Mouse (Mus musculus): ENCODE data around the gene Kif13a. TPM values are rescaled to one million over a fixed set of nuclear protein-coding genes. Genes with fewer than 3 reads are reported as not detected.

The Kif13a gene
- 10 to 100 TPM; 37.2 to 43.2 TPM for total RNA-seq (2021)
- long read RNA-seq, experiment 1, partial matches to known transcripts, result 2 of 5 reads
- long read RNA-seq, experiment 1, other reads (novel, unspliced or antisense), result 3 of 5 reads
- long read RNA-seq, experiment 2, full-length matches to known transcripts, result 1 of 13 reads
- long read RNA-seq, experiment 2, partial matches to known transcripts, result 5 of 13 reads
- long read RNA-seq, experiment 2, other reads (novel, unspliced or antisense), result 7 of 13 reads

DNA sequence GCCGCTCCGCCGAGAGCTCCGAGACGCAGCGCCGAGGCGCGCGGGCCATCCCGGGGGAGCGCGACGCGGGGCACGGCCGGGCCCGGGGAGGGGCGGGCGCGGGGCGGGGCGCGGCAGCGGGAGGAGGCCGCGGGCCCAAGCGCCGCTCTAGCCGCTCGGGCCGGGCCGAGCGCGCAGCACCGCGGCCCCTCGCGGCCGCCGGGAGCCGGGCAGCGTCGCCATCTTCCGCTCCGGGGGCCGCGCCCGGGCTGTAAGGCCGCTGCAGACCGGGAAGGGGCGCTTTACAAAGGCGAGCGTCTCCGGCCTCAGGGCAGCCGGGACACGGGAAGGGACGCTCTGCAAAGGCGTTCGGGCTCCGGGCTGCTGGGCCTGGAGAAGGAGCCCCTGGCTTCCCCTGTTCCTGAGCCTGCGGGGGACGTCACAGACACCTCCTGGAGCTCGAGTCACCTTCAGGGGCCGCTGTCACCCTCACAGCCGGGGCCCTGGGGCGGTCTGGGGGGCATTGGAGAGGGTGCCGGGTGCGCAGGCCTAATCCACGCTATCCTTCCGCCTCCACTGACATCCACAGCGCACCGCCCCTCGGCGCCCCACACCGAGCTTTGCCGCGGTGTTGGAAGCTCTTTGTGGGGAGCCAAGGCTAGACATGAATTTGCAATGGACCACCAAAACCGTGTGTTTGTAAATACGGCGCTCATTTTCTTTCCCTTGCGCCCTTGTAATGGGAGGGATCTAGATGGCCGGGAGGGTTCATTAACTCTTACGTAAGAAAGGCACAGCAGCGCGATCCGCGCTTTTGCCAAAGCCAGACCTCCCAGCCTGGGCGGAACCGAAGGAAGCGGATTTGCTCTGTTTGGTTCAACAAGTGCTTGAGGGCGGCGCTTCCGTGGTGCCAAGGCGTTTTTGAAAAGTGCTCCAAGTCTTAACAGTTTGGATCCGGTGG, at the start of gene Kif13a:
Gene Kif13a (minus strand): TSS at position 149 of the 940 bp plus-strand sequence.
- peak; percentile 46 to 83 for DNase-seq (ENCODE audit: low spot score in 2 of 2)

DNA sequence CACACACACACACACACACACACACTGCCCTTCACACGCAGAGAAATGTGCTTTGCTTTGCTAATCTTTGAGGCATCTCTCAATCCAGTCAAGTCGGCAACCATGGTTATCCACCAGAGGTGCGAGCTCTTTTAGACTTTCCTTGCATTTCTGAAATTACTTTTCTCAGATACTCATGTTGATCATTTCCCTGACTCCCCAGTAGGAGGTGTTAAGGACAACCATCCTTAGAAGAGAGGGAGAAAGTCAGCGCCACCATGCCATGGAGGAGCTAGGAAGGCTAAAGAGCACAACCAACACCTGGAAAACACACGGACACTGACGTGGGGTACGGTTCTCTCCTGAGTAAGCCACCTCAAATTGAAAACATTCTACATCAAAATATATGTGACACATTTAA, 46.9 kb upstream of the Kif13a start:
- DNase-seq (ENCODE audit: low spot score in 2 of 2), result no peak

DNA sequence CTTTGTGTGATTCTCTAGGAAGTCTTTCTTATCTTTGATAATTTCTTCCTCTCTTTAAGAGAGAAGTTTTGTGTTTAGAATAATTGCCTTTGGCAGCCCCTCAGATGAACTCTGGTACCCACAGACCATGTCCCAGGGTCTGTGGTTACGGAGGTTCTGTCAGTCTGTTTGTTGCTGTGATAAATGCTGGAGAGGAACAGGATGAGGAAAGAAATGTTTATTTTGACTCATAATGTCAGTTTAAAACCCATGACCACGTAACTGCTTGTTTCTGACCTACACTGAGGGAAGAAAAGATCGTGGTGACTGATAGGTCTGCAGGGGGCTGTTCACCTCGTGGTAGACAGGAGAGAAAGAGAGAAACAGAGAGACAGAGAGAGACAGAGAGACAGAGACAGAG, 46.3 kb upstream of the Kif13a start:
- no peak for DNase-seq (ENCODE audit: low spot score in 2 of 2)

DNA sequence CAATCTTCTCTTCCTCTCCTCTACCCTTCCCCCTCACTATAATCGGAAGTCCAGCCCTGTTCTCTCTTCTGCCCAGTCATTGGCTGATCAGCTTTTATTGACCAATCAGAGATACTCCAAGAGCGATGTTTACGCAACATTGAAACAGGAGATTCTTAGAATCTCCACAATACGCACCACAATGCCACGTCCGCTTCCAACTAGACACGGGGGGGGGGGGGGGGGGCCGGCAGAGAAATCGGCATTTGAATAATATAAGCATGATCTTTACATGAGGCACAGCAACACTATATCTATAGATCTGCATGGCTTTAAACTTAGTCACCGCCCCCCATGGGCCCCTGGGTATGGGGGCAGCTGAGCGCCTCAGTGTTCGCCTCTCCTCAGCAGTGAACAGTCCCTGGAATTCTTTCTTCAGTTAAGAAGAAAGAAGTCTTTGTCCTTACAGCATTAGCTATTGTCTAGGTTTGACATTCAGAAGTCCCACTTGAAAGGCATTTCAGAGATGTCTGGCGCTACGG, 45.4 kb upstream of the Kif13a start:
- no peak for DNase-seq (ENCODE audit: low spot score in 2 of 2)

DNA sequence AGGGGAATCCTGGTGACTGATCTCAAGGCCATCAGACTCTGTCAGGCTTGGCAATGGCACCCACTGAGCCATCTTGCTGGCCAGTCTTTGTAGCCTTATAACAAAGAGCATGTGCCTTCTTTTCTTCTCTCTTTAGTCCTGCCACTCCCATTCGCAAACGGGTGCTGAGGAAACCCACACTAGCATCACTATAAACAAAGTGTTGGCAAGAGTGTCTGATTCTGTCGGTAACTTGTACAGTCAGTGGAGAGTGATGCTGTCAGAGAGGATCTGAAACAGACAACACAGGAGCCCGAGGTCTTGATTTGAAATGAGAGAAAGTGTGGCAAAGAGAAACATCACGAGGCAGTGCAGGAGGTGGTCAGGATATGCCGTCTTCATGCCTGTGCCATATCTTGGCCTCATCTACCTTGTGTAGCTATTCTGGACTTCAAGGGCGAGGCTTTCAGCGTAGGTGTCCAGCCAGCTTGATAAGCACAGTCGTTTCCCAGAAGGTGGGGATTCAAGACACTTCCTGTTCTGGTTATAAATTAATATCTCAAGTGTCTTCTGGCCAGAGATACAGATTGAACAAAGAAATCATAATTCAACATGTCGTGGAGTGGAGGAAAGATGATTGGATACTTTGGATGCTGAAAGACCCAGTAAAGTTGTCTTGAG, 40.7 kb upstream of the Kif13a start:
- DNase-seq (ENCODE audit: low spot score in 2 of 2), result no peak

DNA sequence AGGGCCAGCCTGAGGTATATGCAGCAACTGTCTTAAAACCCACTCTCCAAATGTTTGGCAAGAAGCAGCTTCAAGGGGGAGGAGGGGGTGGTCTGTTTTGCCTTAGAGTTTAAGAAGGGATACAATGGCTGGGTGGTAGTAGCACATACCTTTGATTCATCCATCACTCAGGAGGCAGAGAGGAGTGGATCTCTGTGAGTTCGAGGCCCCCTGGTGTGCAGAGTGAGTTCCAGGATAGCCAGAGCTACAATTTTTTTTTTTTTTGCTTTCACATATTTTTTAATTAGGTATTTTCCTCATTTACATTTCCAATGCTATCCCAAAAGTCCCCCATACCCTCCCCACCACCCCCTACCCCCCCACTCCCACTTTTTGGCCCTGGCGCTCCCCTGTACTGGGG, 39.0 kb upstream of the Kif13a start:
- DNase-seq (ENCODE audit: low spot score in 2 of 2), result no peak

DNA sequence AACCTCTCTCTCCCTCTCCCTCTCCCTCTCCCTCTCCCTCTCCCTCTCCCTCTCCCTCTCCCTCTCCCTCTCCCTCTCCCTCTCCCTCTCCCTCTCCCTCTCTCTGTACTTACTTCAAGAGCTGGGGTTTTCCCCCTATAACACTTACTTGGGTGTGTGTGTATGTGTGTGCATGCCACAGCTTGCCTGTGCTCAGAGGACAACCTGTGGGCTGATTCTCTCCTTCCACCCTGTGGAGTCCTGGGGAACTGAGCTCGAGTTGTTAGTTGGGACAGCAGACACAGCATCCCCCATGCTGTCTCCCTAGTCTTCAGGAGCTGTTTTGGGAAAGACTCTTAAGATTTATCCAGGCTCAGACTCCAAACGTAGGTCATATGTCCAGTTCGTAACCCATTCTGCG, 37.6 kb upstream of the Kif13a start:
- no peak for DNase-seq (ENCODE audit: low spot score in 2 of 2)

DNA sequence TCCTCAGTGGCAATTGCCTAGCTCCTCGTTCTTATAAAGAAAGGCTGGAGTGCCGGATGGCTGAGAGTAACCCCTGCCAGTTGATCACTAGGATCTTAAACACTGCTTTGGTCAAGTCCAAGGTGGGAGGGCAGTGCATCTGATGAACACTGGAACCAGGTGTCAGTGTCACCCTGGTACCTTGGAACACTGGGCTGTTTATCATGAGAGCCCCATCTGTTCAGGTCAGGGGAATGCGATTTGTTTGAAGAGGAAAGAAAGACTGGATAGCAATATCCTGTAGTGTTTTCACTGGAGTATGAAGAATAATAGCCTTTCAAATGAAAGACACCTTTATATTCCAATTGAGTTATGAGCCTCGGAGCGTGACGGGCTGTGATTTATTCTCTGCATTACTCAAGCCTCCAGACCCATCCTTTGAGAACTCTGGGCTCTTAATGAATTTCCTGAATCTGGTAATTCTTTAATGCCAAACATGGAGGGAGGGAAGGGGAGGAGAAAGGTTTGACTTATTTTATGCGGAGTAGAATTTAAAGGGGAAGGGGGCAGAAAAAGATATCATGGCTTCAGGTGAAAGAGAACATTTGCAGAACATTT, 31.3 kb upstream of the Kif13a start:
- no peak for DNase-seq (ENCODE audit: low spot score in 2 of 2)

DNA sequence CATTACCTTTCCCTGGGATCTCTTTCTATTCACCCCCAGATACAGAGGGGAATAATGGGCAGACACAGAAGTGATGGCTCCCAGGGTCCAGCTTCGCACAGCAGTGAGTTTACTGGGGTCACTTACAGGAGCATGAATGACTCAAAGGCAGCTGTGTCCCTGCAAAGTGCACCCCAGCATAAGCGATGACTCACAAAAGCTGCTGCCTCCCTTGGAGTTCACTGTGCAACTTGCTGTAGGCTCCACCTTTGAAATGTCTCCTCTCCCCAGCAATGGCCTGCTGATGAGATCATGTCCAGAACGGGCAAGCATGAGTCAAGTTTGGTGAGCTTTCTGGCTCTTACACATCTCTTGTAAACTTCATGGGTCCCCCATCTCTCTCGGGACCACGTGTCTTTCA, 29.5 kb upstream of the Kif13a start:
- DNase-seq (ENCODE audit: low spot score in 2 of 2), result no peak

DNA sequence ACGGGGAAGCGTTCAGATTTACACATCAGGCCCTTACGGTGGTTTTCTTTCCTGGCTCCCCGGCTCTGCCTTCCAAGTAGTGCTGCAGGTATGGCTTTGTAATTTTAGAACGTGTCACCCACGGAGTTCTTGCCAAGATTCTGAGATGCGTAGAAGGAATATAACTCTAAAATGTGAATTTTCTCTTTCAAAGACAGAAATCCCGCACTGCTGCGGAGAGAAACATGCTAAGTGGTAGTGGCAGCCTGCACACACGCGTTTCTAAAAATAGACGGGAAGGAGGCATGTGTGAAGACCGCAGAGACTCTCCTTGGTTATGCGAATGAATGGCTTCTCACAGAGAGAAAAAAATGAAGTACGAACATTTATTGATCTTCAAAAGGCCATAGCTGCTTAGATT, 21.5 kb upstream of the Kif13a start:
- DNase-seq (ENCODE audit: low spot score in 2 of 2), result no peak

DNA sequence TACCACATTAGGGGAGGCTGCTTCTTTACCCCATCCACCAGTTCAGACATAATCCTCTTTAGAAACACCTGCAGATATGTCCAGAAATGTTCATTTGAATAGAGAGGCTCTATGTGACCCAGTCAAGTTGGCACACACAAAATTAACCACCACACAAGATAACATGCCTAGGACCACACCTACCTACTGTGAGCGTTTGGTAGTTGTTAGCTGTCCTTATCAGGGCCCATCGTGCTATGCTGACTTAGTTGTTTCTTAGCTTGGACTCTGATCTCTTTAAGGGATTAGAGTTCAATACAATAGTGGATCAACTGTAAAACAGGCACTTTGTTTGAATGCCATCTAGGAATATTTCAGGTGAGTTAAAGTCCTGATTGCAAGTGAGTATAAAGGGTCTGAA, 20.1 kb upstream of the Kif13a start:
- DNase-seq (ENCODE audit: low spot score in 2 of 2), result no peak

DNA sequence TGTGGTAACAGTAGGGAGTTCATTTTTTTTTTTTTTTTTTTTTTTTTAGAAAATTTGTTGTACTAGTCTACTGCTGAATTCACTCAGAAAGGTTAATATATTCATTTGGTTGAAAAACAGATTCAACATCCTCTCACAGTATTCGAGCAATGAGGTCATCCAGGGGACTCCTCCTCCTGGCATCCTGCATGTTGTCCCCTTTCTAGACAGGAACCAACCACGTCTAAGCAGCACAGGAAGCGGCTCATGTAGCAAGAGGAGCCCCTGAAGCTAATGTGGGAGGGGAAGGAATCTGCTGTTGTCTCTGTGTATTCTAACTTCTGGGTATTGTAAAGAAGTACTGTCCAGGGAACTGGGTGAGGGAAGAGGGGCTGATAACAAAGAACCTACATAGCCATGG, 18.4 kb upstream of the Kif13a start:
- no peak for DNase-seq (ENCODE audit: low spot score in 2 of 2)

DNA sequence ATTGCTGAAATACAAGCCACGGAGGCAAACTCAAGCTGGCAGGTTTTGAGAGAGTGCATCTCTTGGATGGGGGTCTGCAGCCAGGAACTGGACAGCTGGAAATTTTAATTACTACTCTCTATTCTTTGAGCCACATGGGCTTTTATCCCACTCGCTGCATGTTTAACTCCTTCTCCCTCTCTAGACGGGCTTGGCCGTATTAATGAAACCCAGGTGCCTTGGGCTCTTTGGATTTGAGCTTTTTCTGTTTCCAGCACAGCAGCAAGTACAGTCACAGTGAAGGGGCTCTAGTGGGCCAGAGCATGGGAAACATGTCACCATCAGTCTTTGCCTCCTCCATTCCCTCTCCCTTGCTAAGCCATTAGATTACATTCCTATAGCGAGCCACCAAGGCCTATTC, 16.4 kb upstream of the Kif13a start:
- DNase-seq (ENCODE audit: low spot score in 2 of 2), result no peak

DNA sequence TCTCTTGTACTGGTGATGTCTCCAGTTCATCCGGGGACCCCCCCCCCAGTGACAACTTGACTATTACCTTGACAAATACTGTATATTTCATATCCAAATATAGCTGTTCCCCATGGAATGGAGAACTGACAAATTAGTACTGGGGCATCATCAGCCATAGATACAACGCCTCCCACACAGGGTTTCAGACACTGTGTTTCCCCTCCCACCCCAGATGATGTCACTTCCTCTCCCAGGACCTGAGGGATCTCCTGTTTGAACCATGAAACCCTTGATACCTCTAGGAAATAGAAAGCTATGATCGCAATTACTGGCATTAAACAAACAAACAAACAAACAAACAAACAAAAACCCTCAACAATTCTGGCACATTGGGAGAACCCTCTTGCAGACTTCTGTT, 15.6 kb upstream of the Kif13a start:
- no peak for DNase-seq (ENCODE audit: low spot score in 2 of 2)

DNA sequence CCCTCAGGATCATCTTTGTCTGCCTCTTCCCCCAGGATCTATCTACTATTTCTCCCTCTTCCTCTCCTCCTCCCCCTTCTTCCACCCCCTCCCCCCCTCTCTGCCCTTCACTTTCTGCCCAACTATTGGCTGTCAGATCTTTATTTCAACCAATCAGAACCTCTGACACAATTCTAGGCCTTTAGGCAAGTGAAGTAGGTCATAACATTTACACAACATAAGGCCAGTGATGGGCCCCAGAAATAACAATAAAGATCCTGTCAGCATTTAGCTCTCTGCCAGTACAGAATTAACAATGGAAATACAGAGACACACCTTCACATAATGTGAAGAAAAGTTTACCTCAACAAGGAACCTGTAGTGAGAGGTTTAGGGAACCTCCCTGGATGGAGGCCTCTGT, 13.6 kb upstream of the Kif13a start:
- DNase-seq (ENCODE audit: low spot score in 2 of 2), result no peak

DNA sequence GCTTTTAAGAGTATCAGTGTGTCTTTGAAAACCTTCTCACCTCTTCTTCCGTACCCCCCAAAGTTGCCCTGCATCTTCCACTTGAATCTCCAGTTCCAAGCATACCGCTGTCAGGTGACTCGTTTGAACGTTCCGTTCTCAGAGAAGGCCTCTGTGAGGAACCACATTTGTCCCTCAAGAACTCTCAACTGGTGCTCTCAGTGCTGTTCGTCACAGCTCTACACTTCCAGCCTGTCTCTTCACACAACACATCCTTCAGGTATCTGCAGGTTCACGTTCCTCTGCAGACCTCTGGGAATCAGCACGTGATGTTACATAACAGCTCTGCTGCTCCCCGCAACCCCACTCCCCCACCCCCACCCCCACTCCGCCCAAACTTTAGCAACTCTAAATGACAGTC, 4.4 kb upstream of the Kif13a start:
- DNase-seq (ENCODE audit: low spot score in 2 of 2), result no peak

DNA sequence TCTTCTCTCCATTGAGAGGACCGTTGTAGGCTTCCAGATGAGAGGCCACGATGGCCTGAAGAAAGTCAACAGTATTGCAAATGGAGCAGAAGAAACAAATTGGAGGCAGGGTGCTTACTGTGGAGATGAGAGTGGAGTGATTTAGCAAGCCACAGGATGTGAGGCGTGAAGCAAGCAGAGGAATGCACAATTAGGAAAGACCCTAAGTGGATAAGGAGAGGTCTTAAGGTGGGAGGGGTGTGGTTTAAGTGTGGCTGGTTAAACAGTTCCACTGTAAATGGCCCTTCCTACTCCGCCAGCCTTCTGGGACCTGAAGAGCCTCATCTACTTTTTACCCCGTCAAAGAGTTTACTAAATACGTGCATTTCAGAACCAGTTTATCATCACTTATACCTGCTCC, 3.2 kb upstream of the Kif13a start:
- no peak for DNase-seq (ENCODE audit: low spot score in 2 of 2)

DNA sequence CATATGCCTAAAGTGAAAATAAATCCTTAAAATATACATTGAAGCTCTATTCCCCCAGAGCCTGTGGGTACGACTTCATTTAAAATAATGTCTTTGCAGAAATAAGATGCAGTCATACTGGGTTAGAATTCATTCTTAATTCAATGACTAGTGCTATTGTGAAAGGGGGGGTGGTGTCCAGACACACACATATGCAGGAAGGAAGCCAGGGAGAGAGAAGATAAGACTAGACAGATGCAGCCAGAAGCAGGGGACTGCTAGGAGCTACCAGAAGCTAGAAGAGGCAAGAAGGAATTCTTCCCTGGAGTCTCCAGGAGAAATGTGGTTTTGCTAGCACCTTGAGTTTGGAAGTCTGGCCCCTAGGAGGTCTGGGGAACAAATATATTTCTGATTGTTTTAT, 2.4 kb upstream of the Kif13a start:
- DNase-seq (ENCODE audit: low spot score in 2 of 2), result no peak

DNA sequence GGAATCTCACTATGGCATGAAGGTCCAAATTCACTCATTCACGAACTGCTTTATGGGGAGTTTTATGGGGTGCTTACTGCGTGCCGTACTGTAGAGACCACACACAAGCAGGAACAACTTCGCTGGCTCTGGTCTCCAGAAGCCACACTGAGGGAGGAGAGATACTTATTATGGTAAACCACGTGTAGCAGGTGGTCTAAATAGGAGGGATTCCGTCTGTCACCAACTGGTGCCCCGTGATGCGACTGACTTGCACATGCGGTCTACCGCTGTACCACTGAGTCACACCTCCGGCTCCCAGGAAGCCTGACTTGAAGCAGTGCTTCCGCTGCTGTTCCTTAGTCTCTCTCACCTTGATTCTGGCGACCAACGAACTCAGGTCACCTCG, 986 bp upstream of the Kif13a start:
- DNase-seq (ENCODE audit: low spot score in 2 of 2), result no peak

DNA sequence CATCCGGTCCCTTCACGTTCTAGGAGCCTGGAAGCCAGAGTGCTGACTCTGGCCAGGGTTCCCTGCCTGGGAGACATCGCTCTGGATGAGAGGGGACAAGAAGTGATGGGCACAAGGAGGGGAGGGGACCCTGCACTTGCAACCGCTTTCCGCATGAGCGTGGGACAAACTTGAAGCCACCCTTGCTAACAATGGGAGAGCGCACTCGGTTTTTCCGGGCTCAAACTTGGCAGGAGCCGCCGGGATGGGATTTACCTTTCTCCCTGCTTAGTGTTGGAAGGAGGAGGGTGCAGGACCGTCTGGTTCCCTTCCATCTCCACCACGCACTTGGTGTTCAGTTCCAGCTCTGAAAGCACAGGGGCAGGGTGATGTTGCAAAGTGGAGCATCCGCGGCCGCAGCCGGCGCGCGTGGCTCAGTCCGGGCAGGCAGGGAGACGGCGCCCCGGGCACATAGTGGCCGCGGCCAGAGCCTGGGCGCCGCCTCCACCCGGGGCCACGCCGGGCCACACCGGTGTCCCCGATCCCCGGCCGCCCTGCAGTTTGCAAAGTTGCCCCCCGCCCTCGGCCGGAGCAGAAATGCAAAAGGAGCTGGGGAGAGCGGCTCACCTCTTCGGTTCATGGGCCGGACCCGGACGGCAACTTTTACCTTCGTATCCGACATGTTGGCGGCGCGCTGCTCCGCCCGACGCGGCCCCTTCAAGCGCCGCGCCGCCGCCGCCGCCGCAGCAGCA, 541 bp downstream of the Kif13a start:
- DNase-seq (ENCODE audit: low spot score in 2 of 2), result peak; percentile 27 to 33

DNA sequence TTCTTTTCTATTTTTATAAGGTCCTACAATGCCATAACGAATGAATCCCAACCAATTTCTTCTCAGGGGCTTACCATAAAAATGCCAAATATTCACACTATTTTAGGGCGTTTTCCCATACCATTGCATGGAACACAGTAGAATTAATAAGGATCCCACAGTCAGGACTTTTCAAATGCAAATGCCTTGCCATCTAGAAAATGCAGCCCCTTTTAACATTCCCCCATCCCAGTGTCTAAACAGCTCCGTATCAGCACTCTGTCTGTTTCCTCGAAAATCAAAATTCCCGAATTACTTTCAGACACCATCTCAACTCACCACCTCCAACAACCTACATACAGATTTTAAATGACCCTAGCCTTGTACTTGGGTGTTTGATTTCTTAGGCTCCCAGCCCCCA, 1.3 kb downstream of the Kif13a start:
- DNase-seq (ENCODE audit: low spot score in 2 of 2), result no peak

All from adrenal gland, postnatal 4 days (tissue).